In the genomic region with DNA sequence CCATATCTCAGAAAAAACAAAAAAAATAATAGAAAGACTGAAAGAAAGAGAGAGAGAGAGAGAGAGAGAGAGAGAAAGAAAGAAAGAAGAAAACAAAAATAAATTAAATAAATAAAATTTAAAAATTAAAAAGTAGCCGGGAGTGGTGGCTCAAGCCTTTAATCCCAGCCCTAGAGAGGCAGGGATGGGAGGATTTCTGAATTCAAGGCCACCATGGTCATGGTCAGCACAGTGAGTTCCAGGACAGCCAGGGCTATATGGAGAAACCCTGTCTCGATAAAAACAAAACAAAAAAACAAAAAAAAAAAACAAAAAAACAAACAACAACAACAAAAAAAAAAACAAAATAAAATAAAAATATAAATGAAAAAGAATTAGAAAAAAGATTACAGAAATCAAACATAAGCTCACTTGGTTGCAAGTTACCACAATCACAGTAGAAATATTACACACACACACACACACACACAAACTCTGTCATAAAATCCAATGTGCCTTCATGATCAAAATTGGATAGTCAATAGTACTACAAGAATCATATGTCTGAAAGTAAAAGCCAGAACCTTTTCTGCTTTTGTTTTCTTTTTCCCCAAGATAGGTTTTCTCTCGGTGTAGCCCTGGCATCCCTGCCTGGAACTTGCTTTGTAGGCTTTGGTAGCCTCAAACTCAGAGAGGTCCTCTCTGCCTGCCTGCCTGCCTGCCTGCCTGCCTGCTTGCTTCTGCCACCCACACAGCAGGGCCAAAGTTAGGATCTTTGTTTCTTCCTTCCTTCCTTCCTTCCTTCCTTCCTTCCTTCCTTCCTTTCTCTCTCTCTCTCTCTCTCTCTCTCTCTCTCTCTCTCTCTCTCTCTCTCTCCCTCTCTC, we compare ENCODE assay signal across 8 mouse cellular contexts.
DNase-seq lines count a peak whose midpoint lies in the region; ATAC-seq and TF ChIP-seq lines count a peak whose summit lies in the region.
"Not testable (repeated sequence)": the region's sequence is repeated elsewhere in the genome, so short reads cannot be mapped to it uniquely, and the experiment has no call there.

No protein-coding gene starts in this region.

- H3K27ac ChIP-seq in MEL (ENCODE audit: control insufficient read depth, low read depth, low read length); hindbrain, embryonic 13.5 days; liver, postnatal 0 days (ENCODE audit: low read depth); neural tube, embryonic 11.5 days (ENCODE audit: low read depth, low read length); stomach, postnatal 0 days (replicated peaks): not testable (repeated sequence)

- TF ChIP-seq RAD21 in MEL (IDR thresholded peaks at IDR 0.05; ENCODE audit: low read depth, low read length), result not testable (repeated sequence)

- not testable (repeated sequence) for H3K4me3 ChIP-seq in MEL (ENCODE audit: control insufficient read depth in 1 of 2, insufficient read depth in 1 of 2, low read depth in 2 of 2, low read length in 2 of 2); hindbrain, embryonic 13.5 days; liver, postnatal 0 days (ENCODE audit: low read depth, low read length); neural tube, embryonic 11.5 days (ENCODE audit: low read depth, low read length); stomach, postnatal 0 days (ENCODE audit: low read depth, low read length)

- 51% methylated on average over 3 of the region's 3 CpGs for WGBS in hindbrain, embryonic 13.5 days
- 56% methylated on average over 2 of the region's 3 CpGs for WGBS in liver, postnatal 0 days (ENCODE audit: insufficient replicate concordance)
- 83% methylated on average over 2 of the region's 3 CpGs for WGBS in neural tube, embryonic 11.5 days
- 60% methylated on average over 2 of the region's 3 CpGs for WGBS in stomach, postnatal 0 days

- not testable (repeated sequence) for TF ChIP-seq EP300 in MEL (IDR thresholded peaks at IDR 0.05; ENCODE audit: low read depth in 1 of 2, low read length in 2 of 2); liver, postnatal 0 days (IDR thresholded peaks at IDR 0.05; ENCODE audit: low read depth); stomach, postnatal 0 days (optimal IDR thresholded peaks at IDR 0.05)

- not testable (repeated sequence) for H3K9ac ChIP-seq in MEL (ENCODE audit: control insufficient read depth, low read depth, low read length, poor library complexity, severe bottlenecking); hindbrain, embryonic 13.5 days; liver, postnatal 0 days (replicated peaks); neural tube, embryonic 11.5 days (ENCODE audit: low read length); stomach, postnatal 0 days (ENCODE audit: low read length)

- not testable (repeated sequence) for TF ChIP-seq CTCF in MEL (IDR thresholded peaks at IDR 0.05 in 2 of 3, conservative IDR thresholded peaks at IDR 0.05 in 1 of 3; ENCODE audit: control insufficient read depth in 1 of 3, insufficient read depth in 1 of 3, low read depth in 2 of 3, low read length in 3 of 3, poor library complexity in 1 of 3, severe bottlenecking in 1 of 3); liver, postnatal 0 days (IDR thresholded peaks at IDR 0.05; ENCODE audit: low read depth); stomach, postnatal 0 days (IDR thresholded peaks at IDR 0.05; ENCODE audit: low read depth)

- H3K27me3 ChIP-seq in MEL (ENCODE audit: control insufficient read depth in 1 of 2, insufficient read depth in 2 of 2, low read length in 2 of 2); hindbrain, embryonic 13.5 days; liver, postnatal 0 days (ENCODE audit: insufficient read depth, low read length); neural tube, embryonic 11.5 days (ENCODE audit: control insufficient read depth, insufficient read depth, low read length); stomach, postnatal 0 days (ENCODE audit: control insufficient read depth, insufficient read depth, low read length): not testable (repeated sequence)

- H3K9me3 ChIP-seq in MEL (replicated peaks; ENCODE audit: insufficient read depth, low read length); hindbrain, embryonic 13.5 days; liver, postnatal 0 days (ENCODE audit: low read length); neural tube, embryonic 11.5 days (ENCODE audit: control insufficient read depth, low read length); stomach, postnatal 0 days (ENCODE audit: control insufficient read depth, low read length): not testable (repeated sequence)

- not testable (repeated sequence) for TF ChIP-seq POLR2A in MEL (IDR thresholded peaks at IDR 0.05; ENCODE audit: control insufficient read depth in 1 of 2, insufficient read depth in 1 of 2, low read depth in 1 of 2, low read length in 2 of 2, poor library complexity in 1 of 2)

- not testable (repeated sequence) for H3K36me3 ChIP-seq in MEL (ENCODE audit: control insufficient read depth in 1 of 2, insufficient read depth in 2 of 2, low read length in 2 of 2); hindbrain, embryonic 13.5 days; liver, postnatal 0 days (replicated peaks; ENCODE audit: insufficient read depth, low read length); neural tube, embryonic 11.5 days (ENCODE audit: control insufficient read depth, insufficient read depth, low read length); stomach, postnatal 0 days (ENCODE audit: control insufficient read depth, insufficient read depth, low read length)

- peak; percentile 95 for ATAC-seq in hindbrain, embryonic 13.5 days (ENCODE audit: low FRiP score)
- peak; percentile 91 for ATAC-seq in liver, postnatal 0 days
- ATAC-seq in neural tube, embryonic 11.5 days (ENCODE audit: insufficient read depth, low FRiP score, low TSS enrichment), result peak; percentile 98
- ATAC-seq in stomach, postnatal 0 days (ENCODE audit: low FRiP score, low TSS enrichment), result peak; percentile 98

- H3K79me2 ChIP-seq in MEL (ENCODE audit: control insufficient read depth, insufficient read depth, low read length, poor library complexity), result not testable (repeated sequence)

- H3K4me2 ChIP-seq in hindbrain, embryonic 13.5 days; liver, postnatal 0 days (ENCODE audit: low read depth, low read length); neural tube, embryonic 11.5 days (ENCODE audit: low read depth); stomach, postnatal 0 days (replicated peaks; ENCODE audit: low read depth): not testable (repeated sequence)

- H3K4me1 ChIP-seq in MEL (ENCODE audit: control insufficient read depth in 1 of 2, insufficient read depth in 2 of 2, low read length in 2 of 2); hindbrain, embryonic 13.5 days (replicated peaks); liver, postnatal 0 days (ENCODE audit: insufficient read depth); neural tube, embryonic 11.5 days (ENCODE audit: control insufficient read depth, insufficient read depth, low read length); stomach, postnatal 0 days (replicated peaks; ENCODE audit: control insufficient read depth, insufficient read depth): not testable (repeated sequence)

- peak; percentile 69 for DNase-seq in MEL (ENCODE audit: low read depth, low spot score)
- peak; percentile 9 to 40 for DNase-seq in cerebellum, postnatal 14 days
- DNase-seq in gastrocnemius, adult 8-10 months (ENCODE audit: low spot score in 2 of 2), result peak; percentile 18 to 21
- DNase-seq in layer of hippocampus, adult 18-20 months (ENCODE audit: low spot score in 2 of 2), result peak; percentile 13 to 15
- DNase-seq in liver, postnatal 0 days; neural tube, embryonic 11.5 days (ENCODE audit: low spot score); stomach, postnatal 0 days (ENCODE audit: low spot score): not testable (repeated sequence)
